Mouse (Mus musculus) urinary bladder, postnatal 14 days (tissue): ENCODE measurements around the gene Palmd.

Source experiments
- DNase-seq: peaks from one replicate; pipeline ENCODE4 v3.0.0; 2021; ENCODE audit warnings: low spot score

The Palmd gene

GRCm38 (mm10) chr3:116955061-116955460 is 13.7 kb downstream of the Palmd start:
- no peak for DNase-seq

GRCm38 (mm10) chr3:116953366-116953765 is 15.4 kb downstream of the Palmd start:
- DNase-seq: no peak

GRCm38 (mm10) chr3:116952242-116952899 is 16.4 kb downstream of the Palmd start:
- no peak for DNase-seq

GRCm38 (mm10) chr3:116951489-116951888 is 17.3 kb downstream of the Palmd start:
- no peak for DNase-seq

- peak; percentile 18 for DNase-seq
These were observed 18.1 kb downstream of the Palmd start for GRCm38 (mm10) chr3:116950665-116951115.

- no peak for DNase-seq
These were observed 22.3 kb downstream of the Palmd start for GRCm38 (mm10) chr3:116946476-116946875.

- DNase-seq: no peak
These were observed 25.4 kb downstream of the Palmd start for GRCm38 (mm10) chr3:116943422-116943821.

GRCm38 (mm10) chr3:116942751-116943150 is 26.0 kb downstream of the Palmd start:
- no peak for DNase-seq

GRCm38 (mm10) chr3:116941559-116942117 is 27.1 kb downstream of the Palmd start:
- no peak for DNase-seq

- DNase-seq: no peak
These were observed 27.8 kb downstream of the Palmd start for GRCm38 (mm10) chr3:116940804-116941558.

- DNase-seq: no peak
These were observed 31.7 kb downstream of the Palmd start for GRCm38 (mm10) chr3:116936934-116937691.

GRCm38 (mm10) chr3:116933158-116933557 is 35.6 kb downstream of the Palmd start:
- DNase-seq: no peak

GRCm38 (mm10) chr3:116928994-116929393 is 39.8 kb downstream of the Palmd start:
- no peak for DNase-seq

GRCm38 (mm10) chr3:116923042-116923441 is 45.7 kb downstream of the Palmd start:
- DNase-seq: no peak

- DNase-seq: no peak
These were observed 47.3 kb downstream of the Palmd start for GRCm38 (mm10) chr3:116921535-116921934.

GRCm38 (mm10) chr3:116917016-116917415 is 51.8 kb downstream of the Palmd start:
- DNase-seq: no peak

GRCm38 (mm10) chr3:116914931-116915330 is 53.9 kb downstream of the Palmd start:
- DNase-seq: no peak

- DNase-seq: no peak
These were observed 54.4 kb downstream of the Palmd start for GRCm38 (mm10) chr3:116914374-116914773.

GRCm38 (mm10) chr3:116906596-116906995 is 62.2 kb downstream of the Palmd start:
- DNase-seq: no peak

- peak; percentile 40 for DNase-seq
These were observed 62.9 kb downstream of the Palmd start for GRCm38 (mm10) chr3:116905898-116906297.

GRCm38 (mm10) chr3:116904158-116904557 is 64.6 kb downstream of the Palmd start:
- DNase-seq: peak; percentile 67

- DNase-seq: no peak
These were observed 75.9 kb downstream of the Palmd start for GRCm38 (mm10) chr3:116892872-116893271.
